Mouse (Mus musculus): ENCODE data around the gene Nin. TPM values are rescaled to one million over a fixed set of nuclear protein-coding genes. Genes with fewer than 3 reads are reported as not detected.

The Nin gene
- total RNA-seq, 2 experiments from 2014 or later, result 25.6 to 27.8 TPM

- no peak for DNase-seq (ENCODE audit: low spot score in 2 of 2)
These were observed 13.1 kb upstream of the Nin start for GRCm38 (mm10) chr12:70126626-70127025.

- no peak for DNase-seq (ENCODE audit: low spot score in 2 of 2)
These were observed 6.0 kb upstream of the Nin start for GRCm38 (mm10) chr12:70119552-70119951.

- DNase-seq (ENCODE audit: low spot score in 2 of 2), result no peak
These were observed 5.3 kb upstream of the Nin start for GRCm38 (mm10) chr12:70118721-70119345.

- no peak for DNase-seq (ENCODE audit: low spot score in 2 of 2)
These were observed 3.6 kb upstream of the Nin start for GRCm38 (mm10) chr12:70117146-70117545.

- DNase-seq (ENCODE audit: low spot score in 2 of 2), result no peak
These were observed 1.5 kb downstream of the Nin start for GRCm38 (mm10) chr12:70112090-70112383.

- peak; percentile 83 to 85 for DNase-seq (ENCODE audit: low spot score in 2 of 2)
These were observed 2.0 kb downstream of the Nin start for GRCm38 (mm10) chr12:70111367-70112089.

GRCm38 (mm10) chr12:70111117-70111366 lies 2.5 kb downstream of the Nin start:
- DNase-seq (ENCODE audit: low spot score in 2 of 2), result no peak

GRCm38 (mm10) chr12:70110375-70111116 lies 3.0 kb downstream of the Nin start:
- no peak for DNase-seq (ENCODE audit: low spot score in 2 of 2)

- DNase-seq (ENCODE audit: low spot score in 2 of 2), result peak in 1 of 2 experiments; percentile 28
These were observed 3.6 kb downstream of the Nin start for GRCm38 (mm10) chr12:70109921-70110320.

- no peak for DNase-seq (ENCODE audit: low spot score in 2 of 2)
These were observed 5.4 kb downstream of the Nin start for GRCm38 (mm10) chr12:70108104-70108503.

- DNase-seq (ENCODE audit: low spot score in 2 of 2), result no peak
These were observed 7.0 kb downstream of the Nin start for GRCm38 (mm10) chr12:70106508-70106907.

GRCm38 (mm10) chr12:70105885-70106284 lies 7.6 kb downstream of the Nin start:
- no peak for DNase-seq (ENCODE audit: low spot score in 2 of 2)

- DNase-seq (ENCODE audit: low spot score in 2 of 2), result no peak
These were observed 8.6 kb downstream of the Nin start for GRCm38 (mm10) chr12:70104776-70105420.

- DNase-seq (ENCODE audit: low spot score in 2 of 2), result no peak
These were observed 9.3 kb downstream of the Nin start for GRCm38 (mm10) chr12:70104199-70104598.

- no peak for DNase-seq (ENCODE audit: low spot score in 2 of 2)
These were observed 10.3 kb downstream of the Nin start for GRCm38 (mm10) chr12:70103257-70103656.

- no peak for DNase-seq (ENCODE audit: low spot score in 2 of 2)
These were observed 11.1 kb downstream of the Nin start for GRCm38 (mm10) chr12:70102426-70102825.

GRCm38 (mm10) chr12:70101823-70102222 lies 11.7 kb downstream of the Nin start:
- no peak for DNase-seq (ENCODE audit: low spot score in 2 of 2)

GRCm38 (mm10) chr12:70097901-70098300 lies 15.6 kb downstream of the Nin start:
- no peak for DNase-seq (ENCODE audit: low spot score in 2 of 2)

- DNase-seq (ENCODE audit: low spot score in 2 of 2), result peak; percentile 37 to 66
These were observed 16.2 kb downstream of the Nin start for GRCm38 (mm10) chr12:70097316-70097715.

GRCm38 (mm10) chr12:70093266-70093893 lies 20.1 kb downstream of the Nin start:
- DNase-seq (ENCODE audit: low spot score in 2 of 2), result no peak

- no peak for DNase-seq (ENCODE audit: low spot score in 2 of 2)
These were observed 25.2 kb downstream of the Nin start for GRCm38 (mm10) chr12:70088297-70088696.

- DNase-seq (ENCODE audit: low spot score in 2 of 2), result no peak
These were observed 28.2 kb downstream of the Nin start for GRCm38 (mm10) chr12:70085351-70085750.

All from adrenal gland, adult 18-20 months (tissue).